Mouse (Mus musculus) bone marrow macrophage, adult 2 months (primary cell): Measurements from ENCODE around the gene Pygl.
"Not testable (repeated sequence)": the region's sequence is repeated elsewhere in the genome, so short reads cannot be mapped to it uniquely, and the experiment has no call there.

Experiments used
- CTCF ChIP-seq: IDR thresholded peaks from 2 replicates; pipeline ENCODE4 v1.5.1; 2012; ENCODE audit warnings: low read depth, mild to moderate bottlenecking, low read length, moderate library complexity
- POLR2A ChIP-seq: IDR thresholded peaks from 2 replicates; pipeline ENCODE4 v1.6.1; 2012; ENCODE audit warnings: mild to moderate bottlenecking, low read depth, low read length, borderline replicate concordance

GRCm38 (mm10) chr12:70183507-70183906 is 47.8 kb downstream of the Pygl start:
- TF ChIP-seq CTCF, POLR2A: not testable (repeated sequence)
